Comparison of ENCODE assay signal across 12 mouse cellular contexts in the genomic region with DNA sequence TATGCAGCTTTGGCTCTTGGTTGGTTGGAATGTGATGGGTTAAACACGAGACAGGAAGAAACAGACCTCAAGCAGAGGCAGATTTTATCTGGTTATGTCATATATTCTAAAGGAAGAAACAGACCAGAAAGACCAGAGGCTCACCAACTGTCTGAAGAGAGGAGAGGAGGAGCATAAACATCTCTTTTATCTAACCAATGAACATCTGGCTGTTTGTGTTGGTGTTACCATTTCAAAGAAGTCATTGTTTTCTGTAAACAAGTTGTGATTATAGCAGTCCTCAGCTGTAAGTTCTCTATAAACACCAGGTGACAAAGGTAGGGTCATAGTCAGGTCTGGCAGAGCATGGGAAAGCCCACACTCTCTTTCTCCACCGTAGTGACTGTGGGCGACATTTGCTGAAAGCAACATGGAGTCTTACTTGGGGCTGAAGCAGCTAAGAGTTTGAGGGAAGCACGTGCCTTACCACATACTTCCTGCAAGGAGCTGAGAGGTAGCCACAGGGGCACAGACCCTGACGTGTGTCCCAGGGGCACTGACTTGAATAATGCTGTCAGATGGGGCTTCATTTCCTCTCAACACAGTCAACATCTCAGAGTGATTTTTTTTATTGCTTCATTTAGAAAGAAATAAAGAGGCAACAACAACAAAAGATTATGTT. TPM values are rescaled to one million over a fixed set of nuclear protein-coding genes. Genes with fewer than 3 reads are reported as not detected.
DNase-seq lines count a peak whose midpoint lies in the region.
"Had no signal": no experiment of that assay in that cellular context is flagged by ENCODE, and none has a peak within 500 bp of the region (broad histone marks: within the 10 kb centered on the region; RNA-seq: fewer than 3 reads in every experiment).

No protein-coding gene starts in this region.

- DNase-seq in spleen, adult 12 weeks (ENCODE audit: low spot score), result peak; percentile 48
- DNase-seq in spleen, postnatal 14 days (ENCODE audit: low spot score in 2 of 2), result no peak
- DNase-seq in c-Kit-positive CD71-positive TER-119-positive erythroid progenitor cells, embryonic 14.5 days (ENCODE audit: low spot score), result peak; percentile 3
- DNase-seq in natural killer cell, adult 2 months (ENCODE audit: low spot score in 2 of 2), result peak; percentile 63 to 80
- peak; percentile 53 to 67 for DNase-seq in thymus, postnatal 36 days
- no peak for DNase-seq in layer of hippocampus, adult 18-20 months (ENCODE audit: low spot score in 2 of 2)
- DNase-seq in gastrocnemius, postnatal 10 days, result no peak
- no peak for DNase-seq in adrenal gland, adult (ENCODE audit: inconsistent age in 2 of 2, low spot score in 1 of 2)
- DNase-seq: adrenal gland, adult 2 months; retina, postnatal 1 day had no signal

RNA-seq across cellular contexts. Expression of a gene that starts 31.4 kb away (rescaled TPM):
- 100 to 1,000 TPM; 536 to 551 TPM for total RNA-seq in layer of hippocampus, adult 18-20 months (2021)
- total RNA-seq in gastrocnemius, postnatal 10 days (2021), result 1 to 10 TPM in 1 of 2 experiments, under 1 TPM in 1; 0.87 to 4.3 TPM

RNA-seq across cellular contexts. Expression of a gene that starts 45.3 kb away (rescaled TPM):
- under 1 TPM; 0.30 to 0.57 TPM for total RNA-seq in layer of hippocampus, adult 18-20 months (2021)
- total RNA-seq in gastrocnemius, postnatal 10 days (2021), result under 1 TPM; 0.14 to 0.18 TPM
- total RNA-seq: hindbrain, postnatal 0 days had no signal

RNA-seq across cellular contexts. Expression of a gene that starts 52.3 kb away (rescaled TPM):
- total RNA-seq in layer of hippocampus, adult 18-20 months (2021), result not detected
- not detected for total RNA-seq in gastrocnemius, postnatal 10 days (2021)
- total RNA-seq: adrenal gland, adult 2 months; hindbrain, postnatal 0 days; layer of hippocampus, postnatal 25 days had no signal

Comparison
In these comparisons a context has a peak if more than half of its experiments do, and no peak if none do; other contexts are left out.
1. DNase-seq: peak in spleen, adult 12 weeks (single experiment), c-Kit-positive CD71-positive TER-119-positive erythroid progenitor cells, embryonic 14.5 days (single experiment), natural killer cell, adult 2 months (2 of 2) and thymus, postnatal 36 days (2 of 2); none in spleen, postnatal 14 days (0 of 2), layer of hippocampus, adult 18-20 months (0 of 2), gastrocnemius, postnatal 10 days (single experiment) and adrenal gland, adult (0 of 2).
2. RNA of a gene that starts 31.4 kb away (total RNA-seq): 536 to 551 TPM in layer of hippocampus, adult 18-20 months; 0.87 to 4.3 TPM in gastrocnemius, postnatal 10 days; every median in the first group is over 100 times any median in the second.